Mouse (Mus musculus): ENCODE data around the gene Lgals8. TPM values are rescaled to one million over a fixed set of nuclear protein-coding genes. Genes with fewer than 3 reads are reported as not detected.

Lgals8 gene
- polyA plus RNA-seq (2016; fragmentation: Nextera tagmentation; extraction: Ambion mirVana): 7.2 and 7.5 TPM in 2 replicates

DNA sequence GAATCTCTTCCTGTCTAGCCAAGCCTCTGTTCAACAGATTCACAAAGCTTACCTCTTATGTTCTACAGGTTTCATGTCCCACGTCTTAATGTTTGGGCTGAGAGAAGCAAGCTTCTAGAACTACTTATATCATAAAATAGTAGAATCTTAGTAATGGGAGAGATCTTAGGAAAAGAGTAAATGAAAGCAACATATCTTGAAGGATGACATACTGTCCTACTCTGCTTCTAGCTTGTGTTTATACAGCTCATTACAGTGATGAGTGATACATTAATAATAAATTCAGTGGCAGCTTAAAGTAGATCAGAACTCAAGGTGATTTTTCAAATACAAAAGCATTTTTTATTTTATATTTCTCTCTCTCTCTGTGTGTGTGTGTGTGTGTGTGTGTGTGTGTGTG lies at the start of gene Lgals8:
Gene Lgals8 (minus strand): TSS at position 101 of the 400 bp plus-strand sequence.
- Histone ChIP-seq H3K36me3 (replicated peaks) (no peaks in the 10 kb centered on the region), H3K4me3 (no peak within 1 kb of the TSS), H3K9me3 (no peaks in the 10 kb centered on the region), H3K27ac (no peak within 1 kb of the TSS), H3K27me3 (ENCODE audit: poor library complexity, severe bottlenecking) (0 out of 2 replicates have a peak, but pooled peaks cover under 1% of the 10 kb centered on the region), H3K4me1 (peaks cover 16% of the 10 kb centered on the region)
- no peak for DNase-seq (ENCODE audit: extremely low spot score, low spot score)
- WGBS: 91% methylated on average over 1 of the region's 1 CpGs

DNA sequence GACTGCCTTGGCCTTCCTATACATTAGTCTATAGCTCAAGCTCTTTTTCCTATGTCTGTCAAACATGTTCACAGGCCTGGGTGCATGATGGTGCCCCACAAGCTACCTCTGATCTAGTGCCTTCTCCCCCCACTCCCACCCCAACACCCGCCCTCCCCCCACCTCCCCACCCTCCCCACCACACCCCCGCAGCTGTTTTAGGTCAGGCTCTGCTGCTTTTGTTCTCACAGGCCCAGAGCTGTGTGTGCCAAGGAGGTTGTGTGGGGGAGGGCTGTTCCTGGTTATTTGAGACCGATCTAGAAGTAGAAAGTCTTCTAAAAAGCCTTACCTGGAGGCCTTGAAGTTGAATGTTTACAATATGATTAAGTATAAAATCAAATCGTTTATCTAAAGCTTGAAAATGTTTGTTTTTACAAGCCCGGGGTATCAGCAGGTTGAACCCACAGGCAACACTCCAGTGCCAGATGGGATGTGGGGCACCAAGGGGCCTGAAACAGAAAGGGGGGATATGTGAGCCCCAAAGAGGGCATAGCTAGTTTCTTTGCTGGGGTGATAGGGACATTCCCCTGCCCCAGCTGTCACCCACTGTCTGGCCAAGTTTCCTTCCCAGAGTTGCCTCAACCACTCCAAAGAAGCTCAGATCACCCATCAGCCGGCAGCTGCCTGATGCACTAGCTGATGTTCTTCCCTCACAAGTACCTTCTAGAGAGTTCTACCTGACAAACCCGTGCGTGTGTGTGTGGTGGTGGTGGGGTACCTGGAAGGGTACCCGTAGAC lies 46.6 kb upstream of the Lgals8 start:
- 75% methylated on average over 9 of the region's 9 CpGs for WGBS
- Histone ChIP-seq H3K9me3 (no peaks in the 10 kb centered on the region), H3K27ac (no peak overlapping the region), H3K4me3 (no peak overlapping the region), H3K36me3 (replicated peaks) (no peaks in the 10 kb centered on the region), H3K4me1 (peaks cover 7% of the 10 kb centered on the region), H3K27me3 (ENCODE audit: poor library complexity, severe bottlenecking) (no peaks in the 10 kb centered on the region)
- no peak for DNase-seq (ENCODE audit: extremely low spot score, low spot score)

DNA sequence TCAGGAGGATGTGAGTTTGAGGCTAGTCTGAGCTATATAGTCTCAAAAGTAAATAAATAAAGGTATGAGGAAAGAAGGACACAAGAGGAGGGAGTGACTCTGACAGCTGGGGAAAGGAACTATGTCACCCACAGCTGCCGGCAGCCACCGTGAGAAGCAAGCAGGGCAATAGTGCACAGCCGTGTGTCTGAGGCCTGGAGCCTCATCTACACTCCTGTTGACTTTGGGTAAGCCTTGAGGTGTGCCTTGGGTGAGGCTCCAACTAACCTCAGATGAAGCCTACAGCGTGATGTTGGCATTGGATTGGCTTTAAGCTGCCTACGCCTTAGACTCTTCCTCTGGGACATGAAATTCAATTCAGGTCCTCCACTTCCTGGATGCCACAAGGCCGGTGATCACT lies 45.3 kb upstream of the Lgals8 start:
- 85% methylated on average over 6 of the region's 6 CpGs for WGBS
- peaks cover 7% of the 10 kb centered on the region for H3K4me1 ChIP-seq
- no peaks in the 10 kb centered on the region for H3K9me3 ChIP-seq
- H3K36me3 ChIP-seq (replicated peaks): no peaks in the 10 kb centered on the region
- no peak for DNase-seq (ENCODE audit: extremely low spot score, low spot score)
- no peaks in the 10 kb centered on the region for H3K27me3 ChIP-seq (ENCODE audit: poor library complexity, severe bottlenecking)
- H3K27ac ChIP-seq: no peak overlapping the region
- H3K4me3 ChIP-seq: no peak overlapping the region

DNA sequence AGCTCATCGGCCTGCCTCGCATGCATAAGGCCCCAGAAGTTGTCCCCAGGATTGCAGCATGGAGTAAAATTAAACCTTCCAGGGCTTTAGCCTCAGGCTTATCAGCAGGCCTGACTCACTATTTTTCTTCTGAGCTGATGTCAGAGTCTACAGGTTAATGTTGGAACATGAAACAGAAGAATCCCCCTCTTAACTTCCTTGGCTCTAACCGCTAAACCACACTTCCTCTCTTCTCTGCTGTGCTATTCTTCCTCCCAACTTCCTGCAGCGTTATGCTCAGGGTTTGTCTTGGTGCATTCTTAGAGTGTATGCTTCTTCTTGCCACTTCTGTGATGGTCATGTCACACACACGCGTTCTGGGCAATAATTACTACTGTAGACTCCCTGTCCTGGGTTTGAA lies 42.7 kb upstream of the Lgals8 start:
- H3K4me3 ChIP-seq: no peak overlapping the region
- WGBS: 94% methylated on average over 6 of the region's 6 CpGs
- no peaks in the 10 kb centered on the region for H3K36me3 ChIP-seq (replicated peaks)
- no peaks in the 10 kb centered on the region for H3K9me3 ChIP-seq
- no peaks in the 10 kb centered on the region for H3K27me3 ChIP-seq (ENCODE audit: poor library complexity, severe bottlenecking)
- H3K4me1 ChIP-seq: peaks cover 26% of the 10 kb centered on the region
- DNase-seq (ENCODE audit: extremely low spot score, low spot score): no peak
- no peak overlapping the region for H3K27ac ChIP-seq

DNA sequence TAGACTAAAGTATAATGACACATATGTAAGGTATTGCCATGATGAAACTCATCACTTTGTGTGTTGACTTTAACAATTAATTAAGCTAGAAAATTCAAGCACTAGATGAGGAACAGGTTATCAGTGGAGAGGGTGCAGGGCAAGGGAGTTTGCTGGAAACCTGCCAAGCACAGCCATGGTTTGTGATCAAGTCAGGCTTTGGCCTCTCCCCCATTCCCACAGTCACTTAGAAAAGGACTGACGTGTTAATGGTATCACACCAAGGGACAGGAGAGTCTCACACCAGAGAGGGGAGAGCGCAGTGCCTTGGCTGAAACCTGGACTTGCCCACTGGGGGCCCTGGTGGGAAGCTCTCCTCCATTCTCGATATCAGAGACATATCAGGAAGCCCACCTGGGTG lies 40.6 kb upstream of the Lgals8 start:
- DNase-seq (ENCODE audit: extremely low spot score, low spot score): no peak
- peaks cover 31% of the 10 kb centered on the region for H3K4me1 ChIP-seq
- WGBS: 89% methylated on average over 3 of the region's 3 CpGs
- H3K27ac ChIP-seq: no peak overlapping the region
- H3K36me3 ChIP-seq (replicated peaks): no peaks in the 10 kb centered on the region
- no peaks in the 10 kb centered on the region for H3K27me3 ChIP-seq (ENCODE audit: poor library complexity, severe bottlenecking)
- H3K4me3 ChIP-seq: no peak overlapping the region
- H3K9me3 ChIP-seq: no peaks in the 10 kb centered on the region

DNA sequence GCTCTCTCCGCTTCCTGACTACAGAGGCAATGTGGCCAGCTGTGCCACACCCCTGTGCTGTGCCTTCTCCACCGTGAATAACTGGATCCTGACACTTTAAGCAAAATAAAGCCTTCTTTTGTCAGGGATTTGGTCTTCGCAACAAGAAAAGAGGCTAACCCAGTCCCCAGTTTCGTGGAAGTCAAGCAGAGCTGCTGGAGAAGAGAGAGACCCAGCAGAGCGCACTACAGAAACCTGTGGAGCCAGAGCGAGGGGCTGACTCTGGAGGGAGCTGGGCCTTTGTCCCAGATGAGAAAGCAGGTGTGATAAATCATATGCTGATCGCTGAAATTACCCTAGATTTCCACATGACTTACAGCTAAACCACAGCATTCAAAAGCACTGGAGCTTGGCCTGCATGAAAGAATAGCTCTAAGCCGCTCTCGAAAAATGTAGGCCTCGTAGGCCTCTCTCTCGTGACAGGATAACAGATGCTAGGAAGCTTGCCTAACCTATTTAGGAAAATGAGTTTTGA lies 38.6 kb upstream of the Lgals8 start:
- 21% methylated on average over 11 of the region's 11 CpGs for WGBS
- Histone ChIP-seq H3K36me3 (replicated peaks) (no peaks in the 10 kb centered on the region), H3K4me3 (no peak overlapping the region), H3K27me3 (ENCODE audit: poor library complexity, severe bottlenecking) (no peaks in the 10 kb centered on the region), H3K27ac (peak overlapping the region; percentile 81), H3K9me3 (no peaks in the 10 kb centered on the region), H3K4me1 (peaks cover 41% of the 10 kb centered on the region)
- DNase-seq (ENCODE audit: extremely low spot score, low spot score): peak; percentile 51

DNA sequence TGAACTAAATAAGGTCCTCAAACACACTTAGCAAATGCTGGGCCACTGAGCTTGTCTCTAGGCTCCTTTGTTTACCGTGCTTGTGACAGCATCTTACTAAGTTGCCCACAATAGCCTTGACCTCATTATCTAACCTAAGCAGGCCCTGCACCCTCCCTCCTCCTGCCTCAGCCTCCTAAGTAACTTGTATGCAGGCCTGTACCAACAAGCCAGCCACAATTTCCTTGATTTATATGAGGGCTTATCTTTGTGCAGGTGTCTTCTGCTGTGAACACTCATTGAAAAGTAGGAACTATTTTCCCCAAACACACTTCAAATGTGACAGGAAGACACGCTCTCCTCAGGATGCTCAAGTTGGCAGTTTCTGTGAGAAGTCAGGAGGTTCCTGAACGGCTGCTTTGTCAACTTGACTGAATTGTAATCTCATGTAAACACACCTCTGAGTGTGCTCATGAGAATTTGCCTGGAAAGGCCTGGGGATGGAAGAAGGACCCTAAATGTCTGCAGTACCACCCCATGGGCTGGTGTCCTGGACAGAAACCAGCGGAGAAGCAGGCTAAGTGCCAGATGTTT lies 38.0 kb upstream of the Lgals8 start:
- no peaks in the 10 kb centered on the region for H3K27me3 ChIP-seq (ENCODE audit: poor library complexity, severe bottlenecking)
- H3K9me3 ChIP-seq: no peaks in the 10 kb centered on the region
- H3K4me3 ChIP-seq: no peak overlapping the region
- peaks cover 41% of the 10 kb centered on the region for H3K4me1 ChIP-seq
- H3K36me3 ChIP-seq (replicated peaks): no peaks in the 10 kb centered on the region
- WGBS: 25% methylated on average over 4 of the region's 4 CpGs
- DNase-seq (ENCODE audit: extremely low spot score, low spot score): no peak
- peak overlapping the region; percentile 81 for H3K27ac ChIP-seq

DNA sequence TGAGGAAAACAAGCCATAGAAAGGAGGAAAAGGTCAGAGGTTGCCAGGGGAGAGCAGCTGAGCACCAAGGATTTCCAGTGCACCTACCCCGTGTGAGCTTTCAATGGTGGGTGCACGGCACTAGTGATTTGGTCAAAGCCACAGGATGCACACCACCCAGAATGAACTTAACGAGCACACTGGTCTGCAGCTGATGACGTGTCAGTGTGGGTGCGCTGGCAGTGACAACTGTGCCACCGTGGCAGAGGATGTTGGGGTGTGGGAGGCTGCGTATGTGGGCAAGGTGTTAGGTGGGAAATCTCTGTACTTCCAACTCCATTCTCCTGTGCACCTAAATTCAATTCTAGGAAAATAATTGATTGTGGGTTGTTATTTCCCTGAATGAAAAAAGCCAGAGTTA lies 34.4 kb upstream of the Lgals8 start:
- WGBS: 87% methylated on average over 7 of the region's 7 CpGs

DNA sequence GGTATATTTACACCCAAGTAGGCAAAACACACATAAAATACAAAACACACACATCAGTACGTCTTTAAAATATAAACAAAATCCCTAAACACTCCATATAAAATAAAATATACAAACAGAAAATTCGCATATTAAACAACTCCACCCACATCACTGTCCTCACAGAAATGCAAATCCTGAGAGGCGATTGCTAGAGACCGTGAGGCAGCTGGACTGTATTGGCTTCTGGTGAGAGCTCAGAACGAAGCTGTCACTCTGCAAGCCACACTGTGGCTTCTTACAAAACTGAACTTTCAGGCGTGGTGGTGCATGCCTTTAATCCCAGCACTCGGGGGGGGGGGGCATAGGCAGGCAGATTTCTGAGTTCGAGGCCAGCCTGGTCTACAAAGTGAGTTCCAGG lies 33.1 kb upstream of the Lgals8 start:
- WGBS: 66% methylated on average over 8 of the region's 8 CpGs
- no peak overlapping the region for H3K27ac ChIP-seq

More for the DNA sequence above, 34.4 kb upstream of the Lgals8 start:
- Histone ChIP-seq H3K9me3 (no peaks in the 10 kb centered on the region), H3K27ac (no peak overlapping the region), H3K36me3 (replicated peaks) (no peaks in the 10 kb centered on the region), H3K4me1 (peaks cover 38% of the 10 kb centered on the region), H3K27me3 (ENCODE audit: poor library complexity, severe bottlenecking) (no peaks in the 10 kb centered on the region), H3K4me3 (no peak overlapping the region)
- no peak for DNase-seq (ENCODE audit: extremely low spot score, low spot score)

DNA sequence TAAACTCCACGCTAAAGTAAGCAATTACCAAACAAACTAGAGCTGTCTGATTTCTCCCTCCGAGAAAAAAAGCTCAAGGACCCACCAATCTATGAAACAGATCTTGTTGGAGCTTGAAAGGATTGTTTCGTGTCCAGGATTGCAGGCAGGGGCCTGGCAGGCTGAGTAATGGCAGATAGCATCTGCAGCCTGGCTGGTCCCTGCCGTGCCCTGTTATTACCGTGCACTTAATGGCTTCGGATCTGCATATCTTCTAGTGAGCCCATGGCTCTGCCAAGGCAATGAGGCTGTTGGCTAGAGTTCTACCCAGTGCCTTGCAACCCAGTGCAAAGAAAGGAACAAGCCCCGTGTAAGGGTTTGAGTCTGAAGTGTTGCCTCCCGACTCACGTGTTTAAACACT lies 30.0 kb upstream of the Lgals8 start:
- H3K27me3 ChIP-seq (ENCODE audit: poor library complexity, severe bottlenecking): no peaks in the 10 kb centered on the region
- no peaks in the 10 kb centered on the region for H3K36me3 ChIP-seq (replicated peaks)
- H3K4me1 ChIP-seq: peaks cover 4% of the 10 kb centered on the region
- H3K27ac ChIP-seq: no peak overlapping the region
- H3K9me3 ChIP-seq: no peaks in the 10 kb centered on the region
- whole genome bisulfite sequencing: 93% methylated on average over 9 of the region's 9 CpGs
- DNase-seq (ENCODE audit: extremely low spot score, low spot score): no peak
- H3K4me3 ChIP-seq: no peak overlapping the region

More for the DNA sequence above, 33.1 kb upstream of the Lgals8 start:
- no peak for DNase-seq (ENCODE audit: extremely low spot score, low spot score)
- Histone ChIP-seq H3K27me3 (ENCODE audit: poor library complexity, severe bottlenecking) (no peaks in the 10 kb centered on the region), H3K4me3 (no peak overlapping the region), H3K9me3 (no peaks in the 10 kb centered on the region), H3K36me3 (replicated peaks) (no peaks in the 10 kb centered on the region), H3K4me1 (peaks cover 25% of the 10 kb centered on the region)

DNA sequence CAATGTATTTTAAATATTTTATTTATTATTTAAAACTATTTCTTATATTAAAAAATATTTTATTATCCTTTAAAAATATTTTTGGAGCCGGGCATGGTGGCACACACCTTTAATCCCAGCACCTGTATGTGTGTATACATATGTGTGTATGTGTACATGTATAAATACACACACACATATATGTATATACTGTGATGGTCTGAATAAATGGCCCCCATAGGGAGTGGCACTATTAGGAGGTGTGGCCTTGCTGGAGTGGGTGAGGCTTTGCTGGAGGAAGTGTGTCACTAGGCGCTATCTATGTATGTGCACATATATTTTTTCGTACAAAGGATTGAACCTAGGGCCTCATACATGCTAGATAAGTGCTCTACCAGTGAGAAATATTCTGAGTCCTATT lies 27.8 kb upstream of the Lgals8 start:
- no peaks in the 10 kb centered on the region for H3K36me3 ChIP-seq (replicated peaks)
- no peak overlapping the region for H3K4me3 ChIP-seq
- H3K27me3 ChIP-seq (ENCODE audit: poor library complexity, severe bottlenecking): no peaks in the 10 kb centered on the region
- 88% methylated on average over 3 of the region's 3 CpGs for WGBS
- DNase-seq (ENCODE audit: extremely low spot score, low spot score): no peak
- no peaks in the 10 kb centered on the region for H3K4me1 ChIP-seq
- no peaks in the 10 kb centered on the region for H3K9me3 ChIP-seq
- H3K27ac ChIP-seq: no peak overlapping the region

DNA sequence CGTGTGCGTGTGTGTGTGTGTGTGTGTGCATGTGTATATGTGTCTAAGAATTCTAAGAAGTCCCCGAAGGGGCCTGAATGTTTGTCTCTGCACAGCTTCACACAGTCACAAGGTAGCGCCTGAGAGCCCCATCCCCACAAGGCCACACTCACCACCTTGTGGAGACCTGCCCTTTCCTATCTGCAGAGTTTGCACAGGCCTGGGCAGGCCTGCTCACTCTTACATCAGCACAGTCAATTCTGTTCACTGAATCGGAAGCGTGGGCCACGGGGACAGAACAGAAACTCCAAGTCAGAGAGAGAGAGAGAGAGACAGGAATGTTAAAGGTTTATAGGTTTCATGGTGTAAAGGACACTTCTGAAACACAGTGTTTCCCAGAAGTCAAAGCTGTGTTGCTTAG lies 20.9 kb upstream of the Lgals8 start:
- Histone ChIP-seq H3K4me1 (no peaks in the 10 kb centered on the region), H3K4me3 (no peak overlapping the region), H3K27ac (no peak overlapping the region), H3K9me3 (no peaks in the 10 kb centered on the region), H3K36me3 (replicated peaks) (no peaks in the 10 kb centered on the region), H3K27me3 (ENCODE audit: poor library complexity, severe bottlenecking) (no peaks in the 10 kb centered on the region)
- WGBS: 83% methylated on average over 7 of the region's 7 CpGs
- no peak for DNase-seq (ENCODE audit: extremely low spot score, low spot score)

DNA sequence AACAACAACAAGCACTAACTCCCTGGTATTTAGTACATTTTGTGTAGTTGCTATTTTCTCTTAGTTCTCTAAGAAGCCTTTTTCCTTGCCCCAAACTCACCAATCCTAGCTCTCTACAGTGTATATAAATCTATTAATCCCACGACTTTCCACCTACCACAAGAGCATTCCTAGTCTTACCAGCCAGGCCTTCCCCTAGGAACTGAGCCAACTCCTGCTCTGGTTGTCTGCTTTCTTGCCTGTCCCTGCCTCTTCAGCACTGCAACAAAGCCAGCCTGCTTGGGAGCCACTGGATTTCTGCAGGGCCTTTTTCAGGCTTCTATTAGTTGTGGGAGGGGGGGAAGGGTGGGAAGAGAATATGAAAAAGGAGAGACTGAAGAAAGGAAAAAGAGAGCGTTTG lies 20.5 kb upstream of the Lgals8 start:
- Histone ChIP-seq H3K4me3 (no peak overlapping the region), H3K4me1 (no peaks in the 10 kb centered on the region), H3K9me3 (no peaks in the 10 kb centered on the region), H3K27me3 (ENCODE audit: poor library complexity, severe bottlenecking) (no peaks in the 10 kb centered on the region), H3K27ac (no peak overlapping the region), H3K36me3 (replicated peaks) (no peaks in the 10 kb centered on the region)
- 71% methylated on average over 2 of the region's 2 CpGs for WGBS
- DNase-seq (ENCODE audit: extremely low spot score, low spot score): no peak
